ENCODE assay signal across 8 mouse cellular contexts in genomic region chr4:130292271-130292670, GRCm38 (mm10). TPM values are rescaled to one million over a fixed set of nuclear protein-coding genes. Genes with fewer than 3 reads are reported as not detected.
DNase-seq lines count a peak whose midpoint lies in the region; ATAC-seq lines count a peak whose summit lies in the region.

No protein-coding gene starts in this region.

- no peak overlapping the region for H3K9ac ChIP-seq in intestine, embryonic 15.5 days
- no peak overlapping the region for H3K9ac ChIP-seq in midbrain, embryonic 13.5 days (replicated peaks)

- peak; percentile 71 for DNase-seq in gastrocnemius, adult 18-20 months (ENCODE audit: low spot score)
- DNase-seq in gastrocnemius, postnatal 25 days = no peak
- peak; percentile 78 for DNase-seq in cerebellum, adult 9-11 months
- peak; percentile 61 to 69 for DNase-seq in frontal cortex, postnatal 25 days (ENCODE audit: low spot score in 2 of 2)
- DNase-seq in limb, embryonic 10.5 days (ENCODE audit: low spot score) = peak; percentile 94
- DNase-seq in spleen, postnatal 36 days (ENCODE audit: low spot score in 2 of 2) = peak; percentile 43 to 46

- H3K4me1 ChIP-seq in intestine, embryonic 15.5 days (replicated peaks) = 0 out of 2 replicates have a peak, but pooled peaks cover 6% of the 10 kb centered on the region
- peaks cover 9% of the 10 kb centered on the region for H3K4me1 ChIP-seq in limb, embryonic 10.5 days
- H3K4me1 ChIP-seq in midbrain, embryonic 13.5 days (replicated peaks) = no peaks in the 10 kb centered on the region

- ATAC-seq in intestine, embryonic 15.5 days = peak; percentile 36
- ATAC-seq in midbrain, embryonic 13.5 days = peak; percentile 70

- WGBS in intestine, embryonic 15.5 days = 1% methylated on average over 4 of the region's 4 CpGs
- WGBS in limb, embryonic 10.5 days = 7% methylated on average over 4 of the region's 4 CpGs
- 5% methylated on average over 4 of the region's 4 CpGs for WGBS in midbrain, embryonic 13.5 days

- no peaks in the 10 kb centered on the region for H3K27me3 ChIP-seq in intestine, embryonic 15.5 days (replicated peaks)
- H3K27me3 ChIP-seq in limb, embryonic 10.5 days (ENCODE audit: low read depth, poor library complexity, severe bottlenecking) = peaks cover 7% of the 10 kb centered on the region; the same call in 1 of the 2 replicates
- H3K27me3 ChIP-seq in midbrain, embryonic 13.5 days = no peaks in the 10 kb centered on the region

- H3K27ac ChIP-seq in intestine, embryonic 15.5 days = no peak overlapping the region
- H3K27ac ChIP-seq in limb, embryonic 10.5 days = no peak overlapping the region
- H3K27ac ChIP-seq in midbrain, embryonic 13.5 days = no peak overlapping the region

- no peaks in the 10 kb centered on the region for H3K9me3 ChIP-seq in intestine, embryonic 15.5 days
- no peaks in the 10 kb centered on the region for H3K9me3 ChIP-seq in limb, embryonic 10.5 days (replicated peaks)
- H3K9me3 ChIP-seq in midbrain, embryonic 13.5 days = no peaks in the 10 kb centered on the region

- H3K4me2 ChIP-seq in intestine, embryonic 15.5 days (replicated peaks) = no peak overlapping the region
- no peak overlapping the region for H3K4me2 ChIP-seq in midbrain, embryonic 13.5 days (replicated peaks)

- H3K36me3 ChIP-seq in intestine, embryonic 15.5 days = no peaks in the 10 kb centered on the region
- no peaks in the 10 kb centered on the region for H3K36me3 ChIP-seq in limb, embryonic 10.5 days
- no peaks in the 10 kb centered on the region for H3K36me3 ChIP-seq in midbrain, embryonic 13.5 days

- H3K4me3 ChIP-seq in intestine, embryonic 15.5 days (replicated peaks) = no peak overlapping the region
- H3K4me3 ChIP-seq in limb, embryonic 10.5 days = no peak overlapping the region
- H3K4me3 ChIP-seq in midbrain, embryonic 13.5 days (replicated peaks) = no peak overlapping the region

RNA-seq across cellular contexts. Expression of gene Serinc2, which starts 13.3 kb away (rescaled TPM):
- total RNA-seq in gastrocnemius, adult 18-20 months (2021) = 10 to 100 TPM; 71.7 to 80.8 TPM
- total RNA-seq in gastrocnemius, postnatal 25 days (2021) = 10 to 100 TPM; 52.0 to 64.1 TPM
- 20.0 and 21.0 TPM in 2 replicates for polyA plus RNA-seq in intestine, embryonic 15.5 days (2015; fragmentation: Nextera tagmentation; extraction: Ambion mirVana)
- 15.2 and 71.5 TPM in 2 replicates for polyA plus RNA-seq in limb, embryonic 10.5 days (2016; fragmentation: Nextera tagmentation; extraction: Ambion mirVana)
- polyA plus RNA-seq in midbrain, embryonic 13.5 days (2015; fragmentation: Nextera tagmentation; extraction: Ambion mirVana) = 67.2 and 70.8 TPM in 2 replicates

RNA-seq across cellular contexts. Expression of gene Fabp3, which starts 16.1 kb away (rescaled TPM):
- 1,000 to 10,000 TPM in 1 of 2 experiments, 100 to 1,000 TPM in 1; 614 to 1,203 TPM for total RNA-seq in gastrocnemius, adult 18-20 months (2021)
- 1,000 to 10,000 TPM in 1 of 2 experiments, 100 to 1,000 TPM in 1; 646 to 1,026 TPM for total RNA-seq in gastrocnemius, postnatal 25 days (2021)
- 5.4 and 6.1 TPM in 2 replicates for polyA plus RNA-seq in intestine, embryonic 15.5 days (2015; fragmentation: Nextera tagmentation; extraction: Ambion mirVana)
- 2.2 and 3.0 TPM in 2 replicates for polyA plus RNA-seq in limb, embryonic 10.5 days (2016; fragmentation: Nextera tagmentation; extraction: Ambion mirVana)
- polyA plus RNA-seq in midbrain, embryonic 13.5 days (2015; fragmentation: Nextera tagmentation; extraction: Ambion mirVana) = 103 and 116 TPM in 2 replicates

RNA-seq across cellular contexts. Expression of gene Gm10570, which starts 16.2 kb away (rescaled TPM):
- under 1 TPM in 1 of 2 experiments, not detected in 1; 0.66 TPM for total RNA-seq in gastrocnemius, adult 18-20 months (2021)
- total RNA-seq in gastrocnemius, postnatal 25 days (2021) = not detected
- polyA plus RNA-seq in intestine, embryonic 15.5 days (2015; fragmentation: Nextera tagmentation; extraction: Ambion mirVana) = not detected in 2 replicates
- polyA plus RNA-seq in limb, embryonic 10.5 days (2016; fragmentation: Nextera tagmentation; extraction: Ambion mirVana) = not detected in 2 replicates
- polyA plus RNA-seq in midbrain, embryonic 13.5 days (2015; fragmentation: Nextera tagmentation; extraction: Ambion mirVana) = 0.58 and 0.59 TPM in 2 replicates

Comparison
In these comparisons a context has a peak if more than half of its experiments do, and no peak if none do; other contexts are left out.
1. RNA of gene Fabp3, which starts 16.1 kb away (polyA plus RNA-seq): 103 to 116 TPM in midbrain, embryonic 13.5 days; 5.4 to 6.1 TPM in intestine, embryonic 15.5 days and 2.2 to 3.0 TPM in limb, embryonic 10.5 days; every median in the first group is over 10 times any median in the second.